Mouse (Mus musculus) neural tube, embryonic 15.5 days (tissue): ENCODE results near the gene Asic4. TPM values are rescaled to one million over a fixed set of nuclear protein-coding genes. Genes with fewer than 3 reads are reported as not detected.

Experiments used
- ATAC-seq: fragments of 200-750 bp; cut with Nextera tagmentation; 2 replicates; pipeline ENCODE4 v1.8.0; 2017; ENCODE audit warnings: mild to moderate bottlenecking, moderate TSS enrichment, moderate library complexity; ENCODE audit not compliant: low FRiP score
- H3K27ac ChIP-seq: fragments of 300-500 bp; sonication (generic); replicated peaks from 2 replicates; pipeline ENCODE4 v1.5.1; 2015; ENCODE audit warnings: mild to moderate bottlenecking, inconsistent platforms
- H3K27me3 ChIP-seq: fragments of 300-500 bp; sonication (generic); replicated peaks from 2 replicates; pipeline ENCODE4 v1.6.1; 2015; ENCODE audit warnings: inconsistent platforms
- H3K36me3 ChIP-seq: fragments of 300-500 bp; sonication (generic); 2 replicates; pipeline ENCODE4 v1.6.1; 2015; ENCODE audit warnings: inconsistent platforms
- H3K4me1 ChIP-seq: fragments of 300-500 bp; sonication (generic); 2 replicates; pipeline ENCODE4 v1.6.1; 2015; ENCODE audit warnings: inconsistent platforms
- H3K4me2 ChIP-seq: fragments of 300-500 bp; sonication (generic); 2 replicates; pipeline ENCODE4 v1.6.1; 2015; ENCODE audit warnings: inconsistent platforms, mild to moderate bottlenecking, moderate library complexity
- H3K4me3 ChIP-seq: fragments of 300-500 bp; sonication (generic); replicated peaks from 2 replicates; pipeline ENCODE4 v1.5.1; 2015; ENCODE audit warnings: mild to moderate bottlenecking, inconsistent platforms
- H3K9ac ChIP-seq: fragments of 300-500 bp; sonication (generic); replicated peaks from 2 replicates; pipeline ENCODE4 v1.6.1; 2015; ENCODE audit warnings: mild to moderate bottlenecking, inconsistent platforms
- H3K9me3 ChIP-seq: fragments of 300-500 bp; sonication (generic); replicated peaks from 2 replicates; pipeline ENCODE4 v1.6.1; 2016; ENCODE audit warnings: inconsistent platforms
- WGBS: fragments of 180-500 bp; shearing (Covaris S2); methylation state at CpG from one replicate; pipeline ENCODE4 v1.1.7; 2015; ENCODE audit warnings: mixed read lengths; 5-methylcytosine and 5-hydroxymethylcytosine counted together
- polyA plus RNA-seq: library from polyadenylated mRNA; unstranded; fragments of >200 nt; fragmentation: Nextera tagmentation; extraction: Ambion mirVana; gene quantifications from 2 replicates; pipeline ENCODE4 v1.2.1, GENCODE M21; 2015

Asic4 gene
- polyA plus RNA-seq, 1 experiment from 2014 or later: 31.6 TPM

- no peaks in the 10 kb centered on the region for H3K27me3 ChIP-seq
- H3K36me3 ChIP-seq: peaks cover 10% of the 10 kb centered on the region
- H3K4me1 ChIP-seq: peaks cover 13% of the 10 kb centered on the region
- ATAC-seq: peak; percentile 96
- H3K27ac ChIP-seq: peak within 1 kb of the TSS; percentile 90
- H3K4me3 ChIP-seq: peak within 1 kb of the TSS; percentile 81
- peak within 1 kb of the TSS; percentile 47 for H3K9ac ChIP-seq
- peak within 1 kb of the TSS; percentile 71 for H3K4me2 ChIP-seq
- under 1% methylated on average over 46 of the region's 46 CpGs for WGBS
- H3K9me3 ChIP-seq: no peaks in the 10 kb centered on the region
Observed at GRCm38 (mm10) chr1:75521321-75522031, 71.2 kb downstream of the Asic4 start, which contains the start of gene Stk11ip. Gene Stk11ip (plus strand): TSS chr1:75521529.

Other genes with a start within 250 kb of the Asic4 start
- gene Glb1l, start 239.6 kb upstream of the Asic4 start, polyA plus RNA-seq: 16.2 and 17.5 TPM in 2 replicates
- 158 and 159 TPM in 2 replicates for gene Stk16, start 239.6 kb upstream of the Asic4 start, polyA plus RNA-seq
- 44.6 and 81.9 TPM in 2 replicates for gene Tuba4a, start 230.6 kb upstream of the Asic4 start, polyA plus RNA-seq
- gene A630095N17Rik, start 218.3 kb upstream of the Asic4 start, polyA plus RNA-seq: 0.29 TPM in 1 of 2 replicates, not detected in the other
- 72.1 and 90.7 TPM in 2 replicates for gene Dnajb2, start 214.0 kb upstream of the Asic4 start, polyA plus RNA-seq
- 25.6 and 32.4 TPM in 2 replicates for gene Ptprn, start 185.9 kb upstream of the Asic4 start, polyA plus RNA-seq
- 241 and 302 TPM in 2 replicates for gene Resp18, start 172.0 kb upstream of the Asic4 start, polyA plus RNA-seq
- 145 and 154 TPM in 2 replicates for gene Dnpep, start 132.4 kb upstream of the Asic4 start, polyA plus RNA-seq
- gene Des, start 90.1 kb upstream of the Asic4 start, polyA plus RNA-seq: 10.9 and 16.0 TPM in 2 replicates
- 20.1 and 21.7 TPM in 2 replicates for gene Speg, start 75.1 kb upstream of the Asic4 start, polyA plus RNA-seq
- 72.4 and 78.3 TPM in 2 replicates for gene Gmppa, start 14.5 kb upstream of the Asic4 start, polyA plus RNA-seq
- gene Chpf, start 28.9 kb downstream of the Asic4 start, polyA plus RNA-seq: 48.3 and 51.7 TPM in 2 replicates
- gene Tmem198, start 29.1 kb downstream of the Asic4 start, polyA plus RNA-seq: 40.2 and 50.7 TPM in 2 replicates
- gene Obsl1, start 56.0 kb downstream of the Asic4 start, polyA plus RNA-seq: 33.1 and 37.6 TPM in 2 replicates
- 18.1 and 23.5 TPM in 2 replicates for gene Inha, start 56.6 kb downstream of the Asic4 start, polyA plus RNA-seq
- gene Stk11ip, start 71.1 kb downstream of the Asic4 start, polyA plus RNA-seq: 20.0 and 21.2 TPM in 2 replicates
- gene Slc4a3, start 95.8 kb downstream of the Asic4 start, polyA plus RNA-seq: 62.7 and 75.1 TPM in 2 replicates